Mouse (Mus musculus) cerebellum, postnatal 4 days (tissue): ENCODE results near the gene Dagla.

ENCODE experiments used
- DNase-seq, 2 experiments: peaks; one replicate each; pipeline ENCODE4 v3.0.0; 2022; ENCODE audit warnings: low spot score in 2 of 2, mixed read lengths in 1 of 2

The Dagla gene

DNA sequence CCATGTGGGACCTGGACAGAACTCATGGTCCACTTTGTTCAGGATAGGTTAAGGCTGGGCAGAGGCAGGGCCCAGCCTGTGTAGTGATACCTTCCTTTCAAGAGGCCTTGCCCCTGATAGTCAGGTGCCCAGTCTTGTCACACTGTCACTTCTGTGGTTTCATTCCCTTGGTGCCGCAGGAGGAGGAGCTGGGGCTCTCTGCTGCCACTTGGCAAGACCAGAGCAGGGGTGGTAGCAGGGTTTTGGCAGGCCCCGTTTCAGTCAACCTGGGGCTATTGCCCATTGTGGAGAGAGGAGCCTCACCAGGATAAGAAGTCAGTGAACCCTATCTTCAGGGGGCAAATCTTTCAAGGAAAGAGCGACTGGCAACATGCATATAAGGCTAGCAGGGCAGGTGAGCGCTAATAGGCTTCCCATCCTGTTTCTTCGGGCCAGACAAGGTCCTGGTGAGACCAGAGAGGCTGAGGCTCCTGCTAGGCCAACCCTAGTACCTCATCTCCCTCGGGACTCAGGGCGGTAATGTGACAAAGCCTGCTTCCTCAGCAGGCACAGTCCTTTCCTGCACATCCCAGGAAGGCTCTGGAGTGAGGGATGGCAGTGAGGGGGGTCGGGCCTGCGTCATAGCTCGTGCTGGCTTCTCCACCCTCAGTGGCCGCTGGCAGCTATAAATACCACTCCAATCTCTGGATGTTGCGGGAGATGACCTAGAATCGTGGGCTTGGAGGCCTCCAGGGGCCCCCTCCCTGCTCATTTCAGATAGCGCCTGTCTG, 23.7 kb downstream of the Dagla start:
- DNase-seq, result no peak

DNA sequence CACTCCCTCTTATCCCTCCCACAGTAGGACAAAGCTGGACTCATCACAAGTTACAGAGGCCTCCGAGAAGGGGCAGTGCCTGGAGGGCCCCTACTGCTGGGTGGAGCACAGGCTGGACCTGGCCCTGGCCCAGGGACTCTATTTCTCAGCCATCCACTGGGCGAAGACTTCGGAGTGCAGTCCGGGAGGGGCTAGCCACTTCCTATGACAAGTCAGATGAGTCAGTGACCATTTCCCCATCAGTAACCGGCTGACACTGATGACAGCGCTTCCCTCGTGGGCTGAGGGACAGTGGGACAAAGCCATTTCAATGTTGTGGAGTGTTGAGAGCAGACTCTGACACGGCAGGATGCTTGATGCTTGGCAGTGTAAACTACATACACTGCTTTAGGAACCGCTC, 25.0 kb downstream of the Dagla start:
- no peak for DNase-seq

DNA sequence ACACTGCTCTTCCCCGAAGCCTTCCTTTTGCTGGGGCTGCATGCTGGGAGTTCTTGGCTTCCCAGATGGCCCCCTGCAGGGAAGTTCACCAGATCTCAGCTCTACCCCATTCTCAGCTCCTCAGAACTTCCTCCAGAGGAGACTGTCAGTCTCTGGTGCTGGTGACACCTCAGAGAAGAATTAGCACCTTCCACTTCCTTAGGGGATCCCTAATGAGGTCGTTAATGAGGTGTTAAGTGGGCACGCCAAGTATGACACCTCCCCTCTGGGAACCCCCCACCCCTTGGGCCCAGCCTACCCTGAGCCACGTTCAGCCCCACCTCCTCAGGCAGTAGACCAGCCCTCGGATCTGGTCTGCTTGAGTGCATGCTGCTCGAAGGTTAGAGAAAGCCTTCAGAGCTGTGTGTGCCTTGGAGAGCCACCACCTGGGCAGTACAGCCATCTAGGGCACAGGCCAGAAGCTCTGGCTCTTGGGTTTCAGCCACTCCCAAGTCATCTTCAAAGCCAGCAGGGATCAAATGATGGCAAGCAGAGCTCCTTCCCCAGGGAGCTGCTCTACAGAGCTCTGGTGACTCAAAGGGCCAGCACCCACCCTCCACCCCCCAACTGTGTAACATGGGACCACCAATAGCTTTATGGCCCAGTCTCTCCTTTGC, 25.9 kb downstream of the Dagla start:
- no peak for DNase-seq

DNA sequence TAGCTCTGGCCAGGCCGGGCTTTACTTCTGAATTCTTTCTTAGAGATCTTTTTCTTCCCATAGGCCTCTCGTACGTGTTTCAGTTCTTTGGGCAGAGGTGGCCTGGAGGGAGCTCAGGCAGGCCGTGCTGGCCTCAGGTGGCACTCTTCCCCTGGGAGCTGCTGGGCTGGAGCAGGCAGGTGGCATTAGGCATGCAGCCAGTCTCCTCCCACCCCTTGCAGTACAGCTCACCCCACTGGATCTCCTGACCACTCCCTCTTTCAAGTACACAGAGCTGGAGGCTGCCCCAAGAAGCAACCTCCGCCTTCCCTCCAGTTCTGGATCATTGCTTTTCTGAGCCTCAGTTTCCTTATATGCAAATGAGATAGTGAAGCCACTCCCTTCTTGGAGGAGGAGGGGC, 26.9 kb downstream of the Dagla start:
- no peak for DNase-seq

DNA sequence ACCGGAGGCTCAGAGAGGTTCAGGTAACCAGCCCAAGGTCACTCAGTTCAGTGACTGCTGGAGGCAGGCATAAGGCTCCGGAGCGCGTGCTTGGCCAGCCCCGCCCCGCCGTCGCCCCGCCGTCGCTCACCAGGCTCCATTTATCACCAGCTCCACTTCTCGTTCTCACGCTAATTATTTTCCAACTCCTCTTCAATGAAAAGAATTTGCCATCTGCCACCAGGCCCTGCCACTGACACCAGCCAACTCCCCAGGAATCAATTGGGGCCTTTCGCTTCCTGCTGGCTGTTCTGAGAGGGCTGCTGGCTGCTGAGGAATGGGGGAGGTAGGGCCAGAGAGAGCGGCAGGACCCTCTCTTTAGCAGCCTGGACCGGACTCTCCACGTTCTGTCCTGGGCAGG, 27.3 kb downstream of the Dagla start:
- DNase-seq, result peak in 1 of 2 experiments; percentile 29

DNA sequence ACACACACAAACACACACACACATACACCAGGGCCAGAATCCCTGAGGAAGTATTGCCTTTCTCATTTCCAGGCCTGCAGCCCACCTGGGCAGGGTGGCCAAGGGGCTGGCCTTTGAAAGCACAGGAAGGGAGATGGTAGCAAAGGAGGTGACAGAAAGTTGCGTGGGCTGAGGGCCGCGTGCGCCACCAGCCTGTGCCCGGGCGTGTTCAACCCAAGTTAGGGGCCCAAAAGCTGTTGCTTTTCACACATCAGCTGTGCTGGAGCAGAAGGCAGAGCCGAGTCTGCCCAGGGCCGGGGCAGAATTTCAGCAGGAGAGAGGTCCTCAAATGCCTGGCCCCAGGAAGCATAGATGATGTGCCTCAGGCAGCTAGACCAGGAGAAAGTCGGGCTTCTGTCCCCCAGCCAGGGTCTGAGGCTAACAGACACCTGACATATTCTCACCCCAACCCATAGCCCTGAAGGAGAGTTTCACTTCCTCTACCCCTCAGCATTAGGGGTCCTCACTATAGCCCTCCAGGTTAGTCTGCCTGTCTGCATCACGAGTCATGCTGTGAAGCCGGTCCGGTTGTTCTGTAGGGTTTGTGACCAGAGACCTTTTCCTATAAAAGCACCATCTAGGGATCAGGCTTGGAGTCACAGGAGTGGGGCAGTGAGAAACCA, 28.1 kb downstream of the Dagla start:
- no peak for DNase-seq

DNA sequence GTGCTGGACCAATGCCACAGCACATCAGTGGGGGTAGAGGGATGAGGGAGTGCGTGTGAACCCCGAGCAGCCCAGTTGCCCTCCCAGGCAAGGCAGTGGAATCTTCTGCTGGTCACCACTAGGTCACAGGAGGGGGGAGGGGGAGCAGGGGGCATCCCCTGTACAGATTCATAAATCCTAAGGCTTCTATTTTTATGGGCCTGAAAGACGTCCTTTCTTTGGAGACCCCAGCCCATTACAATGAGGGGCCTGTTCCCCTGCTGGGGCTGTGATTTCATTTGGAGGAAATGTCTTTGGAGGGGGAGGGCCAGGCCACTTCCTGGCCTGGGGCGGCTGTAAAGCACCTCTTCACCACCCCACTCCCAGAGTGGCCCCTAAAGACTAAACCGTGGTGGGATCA, 30.6 kb downstream of the Dagla start:
- DNase-seq, result no peak

DNA sequence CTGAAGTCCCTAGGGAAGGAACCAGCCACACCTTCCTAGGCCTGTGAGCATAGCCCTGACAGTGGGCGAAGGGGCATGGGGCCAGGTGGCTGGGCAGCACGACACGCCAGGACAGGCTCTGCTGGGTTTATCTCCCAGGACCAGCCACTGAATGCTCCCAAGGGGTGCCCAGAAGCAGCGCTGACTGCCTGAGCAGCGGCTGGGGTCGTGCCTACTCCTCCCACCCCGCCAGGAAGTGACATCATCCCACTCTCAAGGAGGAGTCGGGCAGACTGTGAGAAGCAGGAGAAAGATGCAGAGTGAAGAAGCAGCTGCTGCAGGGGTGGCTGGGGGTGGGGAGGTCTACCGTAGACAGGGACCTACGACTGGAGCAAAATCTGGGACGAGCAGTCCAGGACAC, 31.9 kb downstream of the Dagla start:
- no peak for DNase-seq

DNA sequence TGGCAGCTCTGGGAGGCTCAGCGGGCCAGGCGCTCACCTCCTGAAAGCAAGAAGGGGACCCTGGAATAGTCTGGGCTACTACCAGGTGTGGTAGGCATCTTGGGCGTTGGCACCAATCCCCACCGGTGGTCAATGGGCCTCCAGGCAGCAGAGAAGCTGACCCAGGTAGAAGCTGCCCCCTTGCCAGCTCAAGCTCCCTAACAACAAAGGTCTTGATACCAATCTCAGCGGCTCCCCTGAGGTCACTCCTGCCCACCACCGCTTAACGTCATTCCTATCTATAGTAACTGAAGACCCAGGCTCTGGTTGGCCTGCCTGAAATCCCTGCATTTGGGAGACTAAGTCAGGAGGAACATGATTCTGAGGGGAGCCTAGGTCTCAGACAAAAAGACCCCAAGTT, 33.1 kb downstream of the Dagla start:
- no peak for DNase-seq

DNA sequence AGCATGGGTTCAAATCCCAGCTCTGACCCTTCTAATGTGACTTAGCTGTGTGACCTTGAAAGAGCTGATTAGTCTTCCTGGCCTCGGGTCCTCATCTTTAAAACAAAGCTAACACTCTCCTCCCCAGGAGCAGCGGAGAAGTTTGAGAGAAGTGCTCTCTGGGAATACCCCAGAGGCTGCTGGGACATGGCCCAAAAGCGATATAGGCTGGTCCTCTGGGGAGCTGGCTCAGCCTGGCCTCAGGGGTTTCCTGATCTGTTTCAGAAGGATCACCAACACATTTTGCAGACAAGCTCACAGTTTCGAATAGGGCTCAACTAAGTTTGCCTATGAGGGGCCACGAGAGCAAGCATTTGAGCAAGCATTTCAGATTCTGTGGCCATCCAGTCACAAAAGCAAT, 34.3 kb downstream of the Dagla start:
- DNase-seq, result no peak

DNA sequence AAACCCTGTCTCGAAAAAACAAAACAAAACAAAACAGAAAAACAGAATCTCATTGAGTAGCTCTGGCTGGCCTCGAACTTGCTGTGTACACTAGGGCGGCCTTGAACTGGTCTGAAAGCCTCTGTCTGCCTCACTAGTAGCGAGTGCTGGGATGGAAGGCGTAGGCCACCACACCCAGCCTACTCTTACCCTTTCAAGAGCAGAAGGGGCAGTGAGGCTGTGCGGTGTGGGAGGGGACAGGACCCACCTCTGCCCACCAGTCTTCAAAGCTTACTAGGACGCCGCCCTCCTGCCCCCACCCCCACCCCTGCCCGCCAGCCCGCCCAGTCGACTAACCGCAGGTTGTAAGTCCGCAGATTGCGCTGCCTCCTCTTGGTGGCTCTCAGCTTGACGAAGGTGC, 35.8 kb downstream of the Dagla start:
- no peak for DNase-seq

DNA sequence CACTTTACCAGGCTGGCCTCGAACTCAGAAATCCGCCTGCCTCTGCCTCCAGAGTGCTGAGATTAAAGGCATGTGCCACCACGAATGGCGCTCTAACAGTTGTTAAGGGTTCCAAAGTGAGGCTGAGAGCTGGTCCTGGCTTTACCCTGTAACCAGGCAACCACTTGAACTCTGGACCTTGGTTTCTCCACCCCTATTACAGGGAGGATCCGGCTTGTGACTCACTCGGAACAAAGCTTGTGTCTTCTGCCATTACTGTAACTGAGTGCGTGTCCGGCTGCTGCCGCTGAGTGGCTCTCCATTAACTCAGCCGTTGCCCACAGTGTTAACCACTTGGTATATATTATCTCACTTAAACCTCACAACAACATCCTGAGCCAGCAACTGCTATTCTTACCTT, 36.7 kb downstream of the Dagla start:
- no peak for DNase-seq

DNA sequence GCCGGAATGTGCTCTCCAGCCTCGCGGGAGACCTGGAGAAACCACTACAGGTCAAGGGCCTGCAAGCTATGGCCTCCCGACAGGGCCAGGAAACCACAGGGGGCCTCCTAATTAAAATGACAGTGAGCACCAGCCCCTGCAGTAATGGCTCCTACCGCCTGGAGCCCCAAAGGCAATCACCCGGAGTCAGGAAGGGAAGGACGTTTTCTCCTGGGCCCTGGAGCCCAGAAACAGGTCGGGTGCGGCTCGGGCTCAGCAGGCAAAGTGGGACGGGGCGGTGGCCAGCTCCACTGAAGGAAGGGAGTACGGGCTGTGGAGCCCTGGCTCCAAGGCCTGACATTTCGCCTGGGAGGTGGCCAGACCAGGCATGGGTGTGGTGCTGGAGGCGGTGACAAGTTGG, 37.6 kb downstream of the Dagla start:
- no peak for DNase-seq

DNA sequence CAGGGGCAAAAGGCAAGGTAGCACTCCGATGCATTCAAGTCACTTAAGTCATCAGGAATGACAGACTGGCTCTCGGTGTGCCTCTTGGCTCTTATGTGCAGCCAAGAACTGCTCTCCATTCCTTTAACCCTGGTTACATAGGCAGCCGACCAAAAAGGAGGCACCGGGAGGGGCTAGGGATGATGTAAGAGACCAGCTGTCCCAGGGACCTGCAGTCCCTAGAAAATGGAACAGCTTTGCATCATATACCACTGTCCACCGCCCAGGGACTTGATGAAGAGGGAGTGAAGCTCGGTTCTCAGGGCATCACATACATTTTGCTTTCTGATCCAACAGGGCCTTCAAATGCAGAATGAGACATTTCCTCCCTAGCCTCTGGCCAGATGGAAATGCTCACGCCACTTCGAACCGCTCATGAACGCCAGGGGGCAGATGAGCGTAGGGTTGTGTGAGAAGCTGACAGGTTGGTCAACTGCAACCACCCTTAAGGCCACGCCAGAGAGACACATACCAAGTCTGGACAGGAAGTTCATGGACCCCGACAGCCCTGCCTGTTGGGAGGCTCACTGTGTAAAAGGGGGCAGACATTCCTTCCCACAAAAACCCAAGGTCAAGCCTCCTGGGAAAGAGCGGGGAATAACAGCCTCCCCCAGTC, 38.4 kb downstream of the Dagla start:
- DNase-seq, result peak in 1 of 2 experiments; percentile 74

DNA sequence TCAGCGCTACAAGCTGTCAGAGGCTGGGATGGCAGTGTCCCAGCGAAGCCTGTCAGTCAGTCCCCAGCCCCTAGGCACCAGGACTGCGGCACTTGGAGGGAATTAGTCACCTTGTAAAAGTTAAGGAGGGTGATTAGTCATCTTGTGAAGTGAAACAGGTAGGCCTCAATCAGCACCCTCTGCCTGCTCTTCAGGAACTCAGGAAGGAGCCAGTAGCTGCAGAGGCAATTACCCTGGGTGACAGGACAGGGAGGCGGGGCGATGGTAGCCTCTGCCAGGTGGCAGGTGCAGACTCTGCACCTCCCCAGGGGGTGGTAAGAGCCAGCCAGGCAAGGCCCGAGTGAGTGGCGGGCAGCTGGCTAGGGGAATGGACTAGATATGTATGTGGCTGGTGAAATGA, 43.3 kb downstream of the Dagla start:
- DNase-seq, result no peak

DNA sequence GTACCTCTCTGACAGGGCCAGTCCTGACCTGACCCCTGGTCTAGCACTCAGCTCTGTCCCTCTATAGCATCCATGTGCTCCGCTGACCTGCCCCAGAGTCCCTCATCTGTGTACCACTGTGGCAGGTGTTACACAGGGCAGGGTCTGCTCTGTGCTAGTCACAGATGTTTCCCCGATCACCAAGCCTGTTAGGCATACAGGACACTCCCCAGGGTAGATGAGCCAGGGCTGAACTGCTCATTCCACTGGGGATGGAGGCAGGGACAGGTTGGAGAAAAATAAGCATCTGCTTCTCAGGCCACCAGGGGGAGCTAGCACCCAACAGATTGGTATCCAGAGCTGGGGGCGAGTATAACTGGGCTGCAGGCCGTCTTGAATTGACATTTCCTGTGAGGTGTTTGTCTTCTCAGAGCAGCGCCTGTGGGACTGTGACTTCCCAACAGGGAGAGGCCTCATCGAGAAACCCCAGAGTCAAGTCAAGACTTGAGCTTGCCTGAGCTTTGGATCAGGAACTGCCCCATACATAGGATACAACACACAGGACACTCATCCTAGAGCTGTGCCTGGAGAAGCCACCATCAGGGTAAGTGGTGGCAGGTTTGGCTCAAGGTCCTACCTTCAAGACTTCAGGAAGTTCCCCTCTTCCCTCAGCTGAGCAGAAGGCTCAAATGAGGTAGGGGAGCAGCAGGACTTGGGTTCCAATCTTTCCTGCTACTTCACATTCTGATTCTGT, 46.2 kb downstream of the Dagla start:
- DNase-seq, result peak; percentile 80

DNA sequence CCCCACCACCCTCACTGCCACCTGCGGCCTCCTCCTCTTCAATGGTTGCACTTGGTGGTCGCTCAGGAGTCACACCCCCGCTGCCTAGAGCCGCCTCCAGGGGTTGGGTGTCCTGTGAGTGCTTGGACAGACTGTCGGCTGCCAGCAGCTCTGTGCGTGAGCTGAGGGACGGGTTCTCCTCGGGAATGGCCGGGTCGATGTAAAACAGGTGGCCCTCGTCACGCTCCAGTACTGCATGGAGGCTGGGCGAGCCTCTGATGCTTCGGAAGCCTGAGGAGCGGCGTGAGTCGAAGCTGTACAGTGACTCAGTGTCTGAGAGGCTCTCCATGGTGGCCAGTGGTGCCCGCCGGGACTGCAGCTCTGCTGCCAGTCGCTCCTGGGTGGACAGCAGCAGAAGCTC, 56.5 kb downstream of the Dagla start:
- DNase-seq, result no peak

DNA sequence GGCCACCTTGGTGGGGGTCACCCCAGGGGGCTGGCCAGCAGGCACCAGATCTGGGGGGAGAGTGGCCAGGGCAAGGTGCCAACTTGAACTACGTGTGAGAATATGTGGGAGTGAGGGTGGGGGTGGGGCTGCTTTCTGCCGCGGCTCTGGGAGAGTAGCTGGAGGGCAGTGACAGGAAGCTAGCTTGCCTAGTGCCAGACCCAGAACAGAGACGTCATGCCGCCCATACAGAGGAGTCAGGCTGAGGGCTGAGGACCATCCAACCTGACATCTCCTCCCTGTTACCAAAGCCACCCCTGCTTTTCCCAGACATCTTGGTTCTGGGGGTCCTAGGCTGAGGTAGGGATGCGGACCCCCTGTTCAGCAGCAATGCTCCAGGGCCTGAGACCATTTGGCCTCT, 57.5 kb downstream of the Dagla start:
- DNase-seq, result no peak

DNA sequence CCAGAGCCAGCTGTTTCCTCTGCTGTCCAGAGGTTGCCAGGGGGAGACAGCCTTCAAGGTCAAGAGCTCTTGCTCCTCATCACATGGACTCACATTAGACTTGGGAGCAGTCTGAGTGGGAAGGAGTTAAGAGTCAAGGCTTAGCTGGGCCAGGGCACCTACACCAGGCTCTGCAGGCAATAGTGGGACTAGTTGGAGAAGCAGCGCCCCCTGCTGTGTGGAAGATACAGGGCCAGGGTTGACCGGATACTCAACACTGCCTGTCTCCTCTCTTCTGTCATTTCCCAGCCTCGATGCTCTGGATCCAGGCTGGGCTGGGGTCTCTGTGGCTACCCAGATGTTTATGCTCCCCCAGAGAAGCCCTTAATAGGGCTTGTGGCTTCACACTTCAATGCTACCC, 60.5 kb downstream of the Dagla start:
- peak in 1 of 2 experiments; percentile 32 for DNase-seq

DNA sequence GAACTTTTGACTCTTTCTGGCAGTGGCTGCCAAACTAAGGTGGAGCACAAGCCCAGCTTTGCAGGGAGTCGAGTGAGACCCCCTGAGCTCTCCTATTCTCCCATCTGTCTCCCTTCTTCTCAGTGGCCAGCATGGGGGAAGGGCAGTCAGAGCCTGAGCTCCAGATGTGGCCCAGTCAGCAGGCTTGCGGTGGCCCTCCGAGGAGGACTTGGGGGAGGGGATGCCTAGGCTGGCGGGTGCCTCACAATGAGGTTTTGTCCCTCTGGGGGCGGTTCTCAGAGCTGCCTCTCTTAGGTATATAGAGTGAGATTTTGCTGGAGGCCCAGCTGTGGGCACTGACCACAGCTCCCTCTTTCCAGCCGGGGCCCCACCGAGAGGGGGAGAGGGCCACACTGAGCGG, 61.8 kb downstream of the Dagla start:
- no peak for DNase-seq

DNA sequence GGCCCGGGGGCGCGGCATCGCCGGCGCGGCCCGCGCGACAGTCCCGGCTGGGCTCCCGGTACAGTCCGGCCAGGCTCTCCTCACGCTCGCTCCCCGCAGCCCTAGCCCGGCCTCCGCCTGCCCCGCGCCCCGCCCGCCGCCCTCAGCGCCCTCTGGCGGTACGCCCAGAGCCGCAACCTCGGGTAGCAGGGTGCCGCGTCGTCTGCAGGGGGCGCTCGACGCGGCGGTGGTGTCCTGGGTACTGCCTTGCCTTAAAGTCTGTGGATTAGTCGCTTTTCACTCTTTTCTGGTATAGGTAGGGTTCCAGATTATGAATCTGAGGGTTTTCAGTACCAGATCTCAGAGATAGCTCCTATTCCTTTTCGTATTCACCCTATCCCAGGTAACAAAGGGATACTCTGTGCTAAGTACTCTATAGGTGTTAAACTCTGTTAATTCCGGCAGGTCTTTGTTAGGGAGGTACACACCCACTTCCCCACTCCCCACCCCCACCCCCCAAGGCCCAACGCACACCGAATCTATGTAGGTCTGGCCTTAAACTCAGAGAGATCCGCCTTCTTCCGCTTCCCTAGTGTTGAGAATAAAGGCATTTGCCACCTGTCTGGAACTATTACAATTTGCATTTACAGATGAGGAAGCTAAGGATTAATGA, 63.9 kb downstream of the Dagla start, which contains the start of gene Myrf:
Myrf (minus strand) TSS at position 95 of the 652 bp plus-strand sequence.
- DNase-seq, result peak; percentile 56 to 77
